Mouse (Mus musculus) intestine, postnatal 0 days (tissue): ENCODE measurements at regions not wholly inside any gene's neighbourhood (a gene's known extent, or its start where the extent isn't known, plus 50 kb on each side); places are given as distances from the start of the nearest gene placed in this dataset.

Experiments
- ATAC-seq: fragments of 200-750 bp; cut with Nextera tagmentation; 2 replicates; pipeline ENCODE4 v1.8.0; 2017; ENCODE audit warnings: mild to moderate bottlenecking, moderate TSS enrichment, moderate library complexity
- H3K27ac ChIP-seq: fragments of 300-500 bp; sonication (generic); 2 replicates; pipeline ENCODE4 v1.5.1; 2014; ENCODE audit warnings: mild to moderate bottlenecking, low read depth, low read length, moderate library complexity
- H3K27me3 ChIP-seq: fragments of 300-500 bp; sonication (generic); replicated peaks from 2 replicates; pipeline ENCODE4 v1.6.1; 2014; ENCODE audit warnings: low read length, mixed read lengths; ENCODE audit not compliant: control insufficient read depth, insufficient read depth
- H3K36me3 ChIP-seq: fragments of 300-500 bp; sonication (generic); 2 replicates; pipeline ENCODE4 v1.6.1; 2014; ENCODE audit warnings: mild to moderate bottlenecking, moderate library complexity; ENCODE audit not compliant: control insufficient read depth, insufficient read depth
- H3K4me1 ChIP-seq: fragments of 300-500 bp; sonication (generic); replicated peaks from 2 replicates; pipeline ENCODE4 v1.6.1; 2014; ENCODE audit warnings: antibody characterized with exemption, low read length, mixed read lengths; ENCODE audit not compliant: control insufficient read depth, insufficient read depth
- H3K4me2 ChIP-seq: fragments of 300-500 bp; sonication (generic); replicated peaks from 2 replicates; pipeline ENCODE4 v1.6.1; 2014; ENCODE audit warnings: low read depth, mild to moderate bottlenecking, moderate library complexity
- H3K4me3 ChIP-seq: fragments of 300-500 bp; sonication (generic); 2 replicates; pipeline ENCODE4 v1.5.1; 2014; ENCODE audit warnings: low read depth, low read length
- H3K9ac ChIP-seq: fragments of 300-500 bp; sonication (generic); 2 replicates; pipeline ENCODE4 v1.6.1; 2014; ENCODE audit warnings: mild to moderate bottlenecking, low read depth, low read length
- H3K9me3 ChIP-seq: fragments of 300-500 bp; sonication (generic); 2 replicates; pipeline ENCODE4 v1.6.1; 2016; ENCODE audit warnings: mixed run types; ENCODE audit not compliant: control insufficient read depth
- CTCF ChIP-seq: sonication (generic); IDR thresholded peaks from 2 replicates; pipeline ENCODE4 v1.5.1; 2016; ENCODE audit warnings: low read depth, mild to moderate bottlenecking, control low read depth, antibody characterized with exemption, moderate library complexity
- WGBS: fragments of 180-500 bp; shearing (Covaris S2); extraction: QIAGEN DNeasy Blood & Tissue Kit; methylation state at CpG from one replicate; pipeline ENCODE4 v1.1.7; 2014; 5-methylcytosine and 5-hydroxymethylcytosine counted together

GRCm38 (mm10) chr9:67633026-67633741 lies 73.7 kb upstream of the Tln2 start:
- no peaks in the 10 kb centered on the region for H3K36me3 ChIP-seq
- no peak for TF ChIP-seq CTCF
- H3K9ac ChIP-seq: peak overlapping the region; percentile 68
- 0 out of 2 replicates have a peak, but pooled peaks cover 2% of the 10 kb centered on the region for H3K4me1 ChIP-seq
- H3K27me3 ChIP-seq: peaks cover 11% of the 10 kb centered on the region; the same call in 1 of the 2 replicates
- H3K27ac ChIP-seq: no peak overlapping the region
- H3K4me3 ChIP-seq: peak overlapping the region; percentile 88
- H3K4me2 ChIP-seq: peak overlapping the region; percentile 99
- ATAC-seq: no peak; the same call in 1 of the 2 replicates
- no peaks in the 10 kb centered on the region for H3K9me3 ChIP-seq
- WGBS: under 1% methylated on average over 49 of the region's 50 CpGs

GRCm38 (mm10) chr9:67633761-67634441 lies 74.4 kb upstream of the Tln2 start:
- Histone ChIP-seq H3K4me3 (peak overlapping the region; percentile 88), H3K4me1 (0 out of 2 replicates have a peak, but pooled peaks cover 2% of the 10 kb centered on the region), H3K36me3 (no peaks in the 10 kb centered on the region), H3K4me2 (peak overlapping the region; percentile 99), H3K27me3 (peaks cover 11% of the 10 kb centered on the region; the same call in 1 of the 2 replicates), H3K9ac (peak overlapping the region; percentile 68), H3K27ac (no peak overlapping the region), H3K9me3 (no peaks in the 10 kb centered on the region)
- under 1% methylated on average over 61 of the region's 61 CpGs for WGBS
- no peak for TF ChIP-seq CTCF
- ATAC-seq: peak; percentile 76

GRCm38 (mm10) chr9:67646820-67647219 lies 87.3 kb upstream of the Tln2 start:
- TF ChIP-seq CTCF: no peak
- Histone ChIP-seq H3K27me3 (no peaks in the 10 kb centered on the region), H3K36me3 (no peaks in the 10 kb centered on the region), H3K4me2 (no peak overlapping the region), H3K4me3 (no peak overlapping the region), H3K9ac (no peak overlapping the region), H3K4me1 (no peaks in the 10 kb centered on the region), H3K9me3 (no peaks in the 10 kb centered on the region), H3K27ac (no peak overlapping the region)
- no peak for ATAC-seq
- 97% methylated on average over 2 of the region's 2 CpGs for WGBS

GRCm38 (mm10) chr9:67664773-67665172 lies 94.5 kb upstream of the C2cd4b start:
- H3K27ac ChIP-seq: no peak overlapping the region
- no peak overlapping the region for H3K9ac ChIP-seq
- no peaks in the 10 kb centered on the region for H3K27me3 ChIP-seq
- H3K4me2 ChIP-seq: no peak overlapping the region
- H3K36me3 ChIP-seq: no peaks in the 10 kb centered on the region
- TF ChIP-seq CTCF: no peak
- H3K4me3 ChIP-seq: no peak overlapping the region
- no peaks in the 10 kb centered on the region for H3K9me3 ChIP-seq
- ATAC-seq: no peak
- H3K4me1 ChIP-seq: no peaks in the 10 kb centered on the region

GRCm38 (mm10) chr9:67670261-67671020 lies 88.8 kb upstream of the C2cd4b start:
- Histone ChIP-seq H3K27me3 (no peaks in the 10 kb centered on the region), H3K9me3 (no peaks in the 10 kb centered on the region), H3K4me1 (no peaks in the 10 kb centered on the region), H3K9ac (no peak overlapping the region), H3K36me3 (no peaks in the 10 kb centered on the region), H3K4me3 (no peak overlapping the region), H3K27ac (no peak overlapping the region), H3K4me2 (no peak overlapping the region)
- WGBS: 76% methylated on average over 12 of the region's 12 CpGs
- no peak for ATAC-seq
- no peak for TF ChIP-seq CTCF

- H3K27me3 ChIP-seq: no peaks in the 10 kb centered on the region
- H3K9me3 ChIP-seq: no peaks in the 10 kb centered on the region
- H3K4me1 ChIP-seq: no peaks in the 10 kb centered on the region
- no peak overlapping the region for H3K4me3 ChIP-seq
- H3K36me3 ChIP-seq: no peaks in the 10 kb centered on the region
- 44% methylated on average over 1 of the region's 1 CpGs for WGBS
- TF ChIP-seq CTCF: no peak
- no peak for ATAC-seq
- no peak overlapping the region for H3K4me2 ChIP-seq
- H3K27ac ChIP-seq: no peak overlapping the region
- no peak overlapping the region for H3K9ac ChIP-seq
Measured at GRCm38 (mm10) chr9:67676906-67677305, 82.3 kb upstream of the C2cd4b start.
